Mouse (Mus musculus) megakaryocyte, embryonic 14.5 days (primary cell): ENCODE data around the gene Cfap43.

Source experiments
- FLI1 ChIP-seq: IDR thresholded peaks from 2 replicates; pipeline ENCODE4 v1.6.1; 2012; ENCODE audit warnings: low read length, inconsistent platforms, mixed read lengths
- GATA1 ChIP-seq: IDR thresholded peaks from 3 replicates; pipeline ENCODE4 v1.6.1; 2012; ENCODE audit warnings: mixed read lengths, low read length, inconsistent platforms, borderline replicate concordance

GRCm38 (mm10) chr19:47893092-47893491 is 26.0 kb downstream of the Cfap43 start:
- TF ChIP-seq GATA1 (no peak), FLI1 (no peak)
